Mouse (Mus musculus) retina, postnatal 1 day (tissue): ENCODE measurements at regions not wholly inside any gene's neighbourhood (a gene's known extent, or its start where the extent isn't known, plus 50 kb on each side); places are given as distances from the start of the nearest gene placed in this dataset.

ENCODE experiments used
- DNase-seq: peaks from one replicate; pipeline ENCODE4 v3.0.0-alpha.2; 2012

DNA sequence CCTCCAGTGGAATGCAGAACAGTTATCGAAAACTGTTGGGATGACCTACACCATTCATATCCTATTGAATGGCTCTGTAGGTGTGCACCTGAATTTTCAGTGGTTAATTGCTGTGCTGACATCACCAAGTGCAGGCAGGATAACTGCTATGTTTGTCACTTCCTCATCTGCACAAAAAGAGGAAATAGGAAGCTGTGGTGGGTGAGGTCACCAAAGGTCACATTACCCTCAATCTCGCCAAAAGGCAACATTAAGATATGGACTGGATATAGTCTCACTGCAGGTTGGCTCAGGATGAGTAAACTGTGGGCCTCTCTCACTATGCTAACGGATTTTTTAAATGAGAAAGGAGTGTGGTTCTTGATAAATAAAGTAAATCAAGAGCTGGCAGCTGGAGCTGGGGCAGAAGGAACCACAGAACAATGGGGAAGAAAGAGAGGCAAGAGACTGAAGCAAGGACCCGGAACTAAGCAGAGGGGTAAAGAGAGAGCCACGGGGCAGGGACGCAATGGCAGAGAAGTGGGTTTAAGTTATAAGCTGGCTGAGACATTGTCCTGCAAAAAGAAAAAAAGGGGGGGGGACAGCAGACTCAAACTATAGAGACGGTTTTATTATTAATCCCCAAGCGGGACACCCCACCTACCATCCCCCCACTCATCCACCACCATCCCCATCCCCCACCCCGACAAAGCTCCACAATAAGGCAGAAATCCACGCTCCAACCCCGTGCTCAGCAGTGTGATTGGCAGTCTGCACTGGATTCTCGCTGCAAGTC lies 109.6 kb upstream of the Zdhhc25 start:
- DNase-seq, result no peak

DNA sequence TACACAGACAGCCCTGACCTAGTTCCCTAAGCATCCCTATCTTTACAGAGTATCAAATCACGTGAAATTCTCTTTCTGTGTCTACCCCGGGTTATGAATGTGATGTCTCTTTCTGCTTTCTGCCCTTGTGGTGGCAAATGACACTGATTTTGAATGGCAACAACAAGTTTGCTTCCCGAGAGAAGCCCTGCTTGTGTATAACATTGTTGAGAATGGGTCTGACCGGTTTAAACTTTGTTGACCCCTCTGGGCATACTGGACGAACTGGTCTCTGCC lies 109.1 kb upstream of the Zdhhc25 start:
- DNase-seq, result peak; percentile 62

- DNase-seq, result no peak
Observed at GRCm38 (mm10) chr15:88497957-88498356, 102.1 kb upstream of the Zdhhc25 start.

DNA sequence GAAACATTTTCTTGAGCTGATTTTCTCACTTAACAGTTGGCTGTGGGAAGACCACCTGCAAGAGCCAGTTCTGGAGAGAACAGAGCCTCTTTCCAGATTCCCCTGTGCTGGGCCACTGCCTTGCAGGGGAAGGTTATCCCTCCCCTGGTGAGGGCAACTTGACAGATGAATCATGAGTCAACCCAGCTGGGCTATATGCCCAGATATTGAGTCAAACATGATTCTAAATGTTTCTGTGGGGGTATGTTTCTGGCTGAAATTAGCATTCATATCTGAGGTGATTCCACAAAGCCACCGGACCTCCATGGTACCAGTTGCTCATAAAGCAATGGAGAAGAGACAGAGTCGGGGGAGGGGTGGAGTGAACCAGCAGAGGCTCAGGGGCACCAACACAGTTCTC lies 97.8 kb upstream of the Zdhhc25 start:
- DNase-seq, result no peak

DNA sequence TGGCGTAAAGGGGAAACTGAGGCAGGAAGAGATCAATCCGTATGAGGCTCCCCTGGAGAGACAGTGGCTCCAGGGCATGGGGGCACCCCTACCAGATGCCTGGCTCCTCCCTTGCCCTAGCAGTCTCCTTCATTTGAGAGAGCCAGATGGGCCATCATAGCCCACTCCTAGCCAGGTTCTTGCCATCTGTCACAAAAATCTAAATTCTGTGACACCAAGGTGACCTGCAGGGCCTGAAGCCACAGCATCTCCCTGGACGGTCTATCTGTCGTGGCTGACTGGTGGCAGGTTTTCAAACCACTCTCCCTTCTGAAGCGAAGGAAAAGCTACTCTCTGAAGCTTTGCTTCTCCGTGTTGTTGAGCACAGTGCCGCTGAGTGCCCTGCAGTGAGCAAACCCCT lies 96.2 kb upstream of the Zdhhc25 start:
- no peak for DNase-seq

GRCm38 (mm10) chr15:88505491-88506119 lies 94.5 kb upstream of the Zdhhc25 start:
- peak; percentile 18 for DNase-seq

GRCm38 (mm10) chr15:88507886-88508285 lies 92.2 kb upstream of the Zdhhc25 start:
- no peak for DNase-seq

GRCm38 (mm10) chr15:88508971-88509370 lies 91.1 kb upstream of the Zdhhc25 start:
- DNase-seq, result no peak

DNA sequence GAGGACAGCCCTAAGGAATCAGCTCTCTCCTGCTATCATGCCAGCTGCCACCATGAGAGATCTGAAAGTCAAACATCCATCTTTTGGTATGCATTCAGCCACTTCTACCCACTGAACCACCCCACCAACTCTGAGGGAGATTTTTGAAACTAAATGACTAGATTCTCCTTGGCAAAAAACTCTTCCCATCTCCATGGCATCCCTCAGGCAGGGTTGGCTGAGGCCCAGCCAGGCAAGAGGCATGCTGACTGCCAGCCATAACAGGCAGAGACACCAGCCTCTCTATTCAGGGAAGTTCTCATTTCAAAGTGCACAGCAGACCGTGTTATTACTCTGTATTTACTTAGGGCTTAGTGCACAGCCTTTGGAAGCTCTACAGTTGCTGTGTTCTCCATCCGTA lies 90.5 kb upstream of the Zdhhc25 start:
- no peak for DNase-seq

GRCm38 (mm10) chr15:88514091-88514490 lies 86.0 kb upstream of the Zdhhc25 start:
- DNase-seq, result no peak

DNA sequence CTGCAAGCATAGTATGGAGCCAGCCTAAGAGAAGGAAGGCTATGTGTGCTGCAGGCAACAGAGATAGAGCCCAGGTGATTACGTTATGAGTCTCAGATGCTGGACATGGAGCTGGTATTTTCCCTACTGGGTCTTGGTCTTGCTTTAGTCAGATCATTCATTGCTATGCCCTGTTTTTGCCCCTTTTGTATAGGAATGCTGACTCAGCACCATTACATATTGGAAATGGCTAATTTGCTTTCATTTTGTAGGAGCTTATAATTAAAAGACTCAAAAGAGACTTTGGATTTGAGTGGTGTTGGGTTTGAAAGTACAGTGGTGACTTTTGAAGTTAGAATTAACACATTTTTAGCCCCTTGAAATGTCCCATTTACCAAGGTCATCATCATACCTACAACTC lies 68.9 kb upstream of the Zdhhc25 start:
- no peak for DNase-seq

DNA sequence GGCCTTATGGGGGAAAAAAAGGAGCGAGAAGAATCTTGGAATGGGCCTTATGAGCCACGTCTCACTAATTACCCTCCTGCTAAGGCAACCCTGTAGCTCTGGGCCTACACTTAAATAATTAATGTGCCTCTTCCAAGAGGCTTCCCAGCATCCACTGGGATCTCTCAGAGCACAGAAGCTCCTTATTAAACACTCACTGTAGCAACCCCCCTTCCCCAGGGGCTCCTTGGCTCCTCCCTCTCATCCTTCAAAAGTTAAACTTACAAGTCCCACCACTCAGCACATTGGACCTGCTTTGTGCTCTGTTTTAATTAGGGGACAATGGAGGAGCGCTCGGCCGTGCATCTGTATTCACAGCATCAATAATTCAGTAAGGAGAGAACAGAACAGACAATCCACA lies 68.1 kb upstream of the Zdhhc25 start:
- DNase-seq, result peak; percentile 28

- DNase-seq, result peak; percentile 21
Observed at GRCm38 (mm10) chr15:88533354-88533753, 66.7 kb upstream of the Zdhhc25 start.

DNA sequence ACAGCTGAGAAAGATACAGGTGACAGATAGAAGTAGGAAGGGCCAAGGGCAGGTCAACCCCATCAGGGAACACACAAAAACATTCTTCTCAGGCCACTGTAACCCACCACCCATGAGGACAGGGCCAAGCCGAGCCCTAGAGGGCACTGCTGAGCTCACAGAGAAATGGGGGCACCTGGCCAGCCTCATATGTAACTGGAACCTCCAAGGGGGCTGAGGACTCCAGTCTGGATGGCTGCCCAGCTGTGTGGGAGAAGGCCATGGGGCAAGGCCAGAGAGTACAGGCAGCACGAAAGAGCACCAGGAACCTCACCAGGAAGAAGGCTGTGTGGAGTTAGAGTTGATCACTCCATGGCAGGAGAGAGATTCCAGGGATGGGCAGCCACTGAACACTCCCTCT lies 64.6 kb upstream of the Zdhhc25 start:
- no peak for DNase-seq

DNA sequence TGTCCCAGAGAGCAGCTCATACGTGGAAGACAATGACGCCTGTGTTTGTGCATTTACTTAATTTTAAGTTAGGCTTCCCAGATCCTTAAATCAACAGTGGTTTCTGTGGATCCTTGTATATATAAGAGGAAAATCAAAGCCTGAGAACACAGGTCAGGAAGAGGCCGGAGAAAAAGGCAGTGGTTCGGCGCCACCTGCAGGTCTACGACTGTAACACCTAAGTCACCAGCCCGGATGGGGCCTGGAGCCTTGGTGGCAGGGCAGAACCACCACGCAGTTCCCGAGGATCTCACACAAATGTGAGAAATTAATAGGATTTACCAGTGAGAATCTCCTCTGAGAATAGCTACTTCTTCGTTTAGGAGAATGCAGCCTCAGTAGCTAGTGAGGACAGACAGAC lies 62.9 kb upstream of the Zdhhc25 start:
- DNase-seq, result peak; percentile 66

DNA sequence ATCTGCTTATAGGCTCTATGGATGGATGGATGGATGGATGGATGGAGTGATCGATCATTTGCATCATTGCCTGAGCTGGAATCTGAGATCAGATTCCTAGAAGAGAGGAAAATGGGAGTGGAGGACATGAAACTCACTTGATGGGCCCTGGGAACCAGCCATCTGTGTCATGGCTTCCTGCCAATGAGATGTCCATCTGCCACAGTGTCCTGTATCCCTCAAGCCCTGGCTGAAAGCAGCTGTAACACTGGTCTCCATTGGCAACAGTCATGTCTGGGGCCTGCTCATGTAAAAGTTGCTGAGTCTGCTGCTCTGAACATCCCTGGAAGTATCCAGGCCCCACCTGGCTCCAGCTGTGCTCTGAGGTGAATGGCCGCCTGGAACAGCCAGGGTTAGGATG lies 57.5 kb upstream of the Zdhhc25 start:
- peak; percentile 87 for DNase-seq

- DNase-seq, result no peak
Observed at GRCm38 (mm10) chr15:88544216-88544615, 55.9 kb upstream of the Zdhhc25 start.

DNA sequence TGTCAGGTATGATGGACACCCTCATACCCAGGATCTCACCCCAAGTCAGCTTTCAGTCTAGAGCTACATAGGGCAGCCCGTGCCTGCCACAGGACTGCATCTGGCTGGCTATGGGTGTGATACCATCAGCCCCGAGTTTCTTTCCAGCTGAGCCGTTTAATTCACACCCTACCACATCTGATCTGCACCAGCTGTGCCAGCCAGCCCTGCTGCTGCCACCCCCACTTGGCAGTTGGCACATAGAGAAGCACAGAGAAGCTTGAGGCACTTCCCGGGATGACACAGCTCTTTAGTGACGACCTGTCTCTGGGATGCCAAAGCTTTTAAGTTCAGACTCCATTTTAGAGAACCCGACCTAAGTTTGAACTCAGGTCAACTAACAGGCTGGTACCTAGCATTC lies 51.8 kb upstream of the Zdhhc25 start:
- no peak for DNase-seq
